Mouse (Mus musculus): Measurements from ENCODE around the gene Mrpl45. TPM values are rescaled to one million over a fixed set of nuclear protein-coding genes. Genes with fewer than 3 reads are reported as not detected.

The Mrpl45 gene
- polyA plus RNA-seq, 1 experiment from 2014 or later: 65.4 TPM

DNA sequence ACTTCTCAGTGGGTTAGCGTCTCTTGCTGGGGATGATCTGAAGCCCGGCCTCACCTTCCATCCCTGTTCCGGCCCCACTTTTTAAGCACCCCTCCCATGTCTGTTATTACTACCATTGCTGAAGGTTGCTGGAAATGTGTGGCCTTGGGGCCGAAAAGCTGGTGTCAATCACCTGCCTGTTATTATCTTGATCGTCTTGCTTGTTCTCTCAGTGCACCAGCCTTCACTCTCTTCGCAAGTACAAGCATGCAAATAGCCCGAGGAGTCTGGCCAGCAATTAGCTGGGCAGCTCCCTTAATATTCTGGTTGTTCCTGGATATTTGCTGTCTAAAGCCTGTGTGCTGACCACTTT is 48.1 kb downstream of the Mrpl45 start:
- under 1% methylated on average over 7 of the region's 7 CpGs for WGBS
- no peaks in the 10 kb centered on the region for H3K27me3 ChIP-seq (replicated peaks; ENCODE audit: control insufficient read depth, insufficient read depth, low read length)
- peak overlapping the region; percentile 83 for H3K4me2 ChIP-seq (ENCODE audit: low read depth, low read length)
- H3K27ac ChIP-seq (ENCODE audit: low read length): no peak overlapping the region
- ATAC-seq: no peak
- peak overlapping the region; percentile 95 for H3K9ac ChIP-seq (ENCODE audit: low read depth, low read length)
- H3K9me3 ChIP-seq (ENCODE audit: control insufficient read depth, low read length): no peaks in the 10 kb centered on the region
- peak overlapping the region; percentile 99 for H3K4me3 ChIP-seq (ENCODE audit: low read length)
- H3K36me3 ChIP-seq (ENCODE audit: control insufficient read depth, insufficient read depth, low read length): no peaks in the 10 kb centered on the region
- H3K4me1 ChIP-seq (ENCODE audit: control insufficient read depth, insufficient read depth, low read length): peaks cover 13% of the 10 kb centered on the region

DNA sequence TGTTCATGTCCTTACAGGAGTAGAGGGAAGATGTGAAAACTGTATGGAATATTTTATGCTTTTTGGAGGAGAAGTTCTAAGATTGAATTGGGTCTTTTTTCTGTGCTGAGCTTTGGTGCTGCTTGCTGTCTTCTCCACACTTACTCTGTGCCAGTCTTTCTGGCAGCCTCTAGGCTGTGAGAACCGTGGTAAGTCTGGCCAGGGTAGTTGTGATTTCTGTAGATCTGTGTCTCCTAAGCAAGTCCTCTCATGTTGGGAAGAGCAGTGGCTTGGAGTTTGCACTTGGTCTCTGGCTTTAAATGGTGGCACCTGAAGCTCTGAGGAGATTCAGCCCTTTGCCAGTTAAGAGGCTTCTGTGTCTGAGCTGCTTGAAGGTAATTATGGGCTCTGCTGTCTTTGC is 50.0 kb downstream of the Mrpl45 start:
- Histone ChIP-seq H3K27me3 (replicated peaks; ENCODE audit: control insufficient read depth, insufficient read depth, low read length) (no peaks in the 10 kb centered on the region), H3K4me1 (ENCODE audit: control insufficient read depth, insufficient read depth, low read length) (peaks cover 13% of the 10 kb centered on the region), H3K4me3 (ENCODE audit: low read length) (no peak overlapping the region), H3K27ac (ENCODE audit: low read length) (no peak overlapping the region), H3K36me3 (ENCODE audit: control insufficient read depth, insufficient read depth, low read length) (no peaks in the 10 kb centered on the region), H3K4me2 (ENCODE audit: low read depth, low read length) (no peak overlapping the region), H3K9ac (ENCODE audit: low read depth, low read length) (no peak overlapping the region), H3K9me3 (ENCODE audit: control insufficient read depth, low read length) (no peaks in the 10 kb centered on the region)
- 57% methylated on average over 1 of the region's 1 CpGs for WGBS
- no peak for ATAC-seq

DNA sequence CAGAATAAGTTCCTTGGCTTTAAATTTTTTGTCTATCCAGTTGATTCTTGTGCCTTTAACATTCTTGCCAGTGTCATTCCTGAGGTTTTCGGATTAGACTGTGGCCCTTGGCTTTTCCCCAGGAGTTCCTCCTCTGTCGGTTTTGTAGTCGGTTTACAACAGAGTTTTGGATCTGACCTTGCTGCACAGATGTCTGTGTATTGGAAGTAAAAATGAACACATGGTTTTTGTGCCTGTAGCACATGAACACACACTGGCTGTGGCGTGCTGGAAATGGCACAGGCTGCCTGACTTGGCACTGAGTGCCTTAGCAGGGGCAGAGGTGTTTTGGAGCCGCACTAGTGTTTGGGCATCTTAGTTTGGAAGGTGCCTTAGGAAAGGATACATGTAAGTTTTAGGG is 53.0 kb downstream of the Mrpl45 start:
- H3K27me3 ChIP-seq (replicated peaks; ENCODE audit: control insufficient read depth, insufficient read depth, low read length): no peaks in the 10 kb centered on the region
- no peak for ATAC-seq

DNA sequence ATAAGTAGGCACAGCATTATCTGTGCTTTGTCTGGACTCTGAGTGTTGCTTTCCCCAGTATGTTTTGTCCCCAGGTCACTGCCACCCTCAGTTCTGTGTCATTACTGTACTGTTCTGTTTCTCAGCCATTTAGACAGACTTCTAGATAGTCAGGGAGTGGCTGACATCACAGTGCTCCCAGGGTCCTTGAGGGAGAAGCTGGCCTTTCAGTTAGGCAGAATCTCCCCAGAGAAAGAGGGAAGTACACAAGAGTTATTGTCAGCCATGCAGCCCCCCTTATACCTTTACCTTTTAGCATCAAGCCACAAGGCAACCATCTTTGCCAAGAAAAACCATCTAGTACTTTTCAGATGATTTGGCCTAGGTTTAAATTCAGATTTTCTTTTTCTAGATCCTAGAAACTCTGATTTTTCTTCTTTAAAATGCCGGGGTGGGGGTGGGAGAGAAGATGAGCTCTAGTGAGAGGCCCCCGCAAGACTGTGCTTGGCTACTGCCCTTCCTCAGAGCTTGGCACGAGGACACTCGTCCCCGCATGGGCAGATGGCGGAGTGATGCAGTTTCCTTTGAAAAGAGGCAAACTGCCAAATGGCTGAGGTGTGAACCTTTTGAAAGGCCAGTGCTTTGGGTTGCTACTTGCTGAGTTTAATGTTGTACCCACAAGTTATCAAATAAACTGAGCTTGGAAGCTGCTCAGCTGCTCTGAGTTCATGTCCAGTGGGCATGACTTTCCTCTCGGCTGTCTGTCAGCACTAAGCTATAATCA is 55.0 kb downstream of the Mrpl45 start:
- H3K9me3 ChIP-seq (ENCODE audit: control insufficient read depth, low read length): no peaks in the 10 kb centered on the region
- no peaks in the 10 kb centered on the region for H3K27me3 ChIP-seq (replicated peaks; ENCODE audit: control insufficient read depth, insufficient read depth, low read length)
- H3K4me3 ChIP-seq (ENCODE audit: low read length): no peak overlapping the region
- no peak overlapping the region for H3K4me2 ChIP-seq (ENCODE audit: low read depth, low read length)
- WGBS: 69% methylated on average over 7 of the region's 7 CpGs
- H3K36me3 ChIP-seq (ENCODE audit: control insufficient read depth, insufficient read depth, low read length): 0 out of 2 replicates have a peak, but pooled peaks cover 3% of the 10 kb centered on the region
- no peak overlapping the region for H3K9ac ChIP-seq (ENCODE audit: low read depth, low read length)
- ATAC-seq: no peak
- no peak overlapping the region for H3K27ac ChIP-seq (ENCODE audit: low read length)
- no peaks in the 10 kb centered on the region; the same call in 1 of the 2 replicates for H3K4me1 ChIP-seq (ENCODE audit: control insufficient read depth, insufficient read depth, low read length)

More for the DNA sequence above, 53.0 kb downstream of the Mrpl45 start:
- Histone ChIP-seq H3K4me3 (ENCODE audit: low read length) (no peak overlapping the region), H3K9ac (ENCODE audit: low read depth, low read length) (no peak overlapping the region), H3K36me3 (ENCODE audit: control insufficient read depth, insufficient read depth, low read length) (no peaks in the 10 kb centered on the region), H3K4me2 (ENCODE audit: low read depth, low read length) (no peak overlapping the region), H3K27ac (ENCODE audit: low read length) (no peak overlapping the region), H3K9me3 (ENCODE audit: control insufficient read depth, low read length) (no peaks in the 10 kb centered on the region), H3K4me1 (ENCODE audit: control insufficient read depth, insufficient read depth, low read length) (peaks cover 13% of the 10 kb centered on the region; the same call in 1 of the 2 replicates)
- 85% methylated on average over 5 of the region's 5 CpGs for WGBS

DNA sequence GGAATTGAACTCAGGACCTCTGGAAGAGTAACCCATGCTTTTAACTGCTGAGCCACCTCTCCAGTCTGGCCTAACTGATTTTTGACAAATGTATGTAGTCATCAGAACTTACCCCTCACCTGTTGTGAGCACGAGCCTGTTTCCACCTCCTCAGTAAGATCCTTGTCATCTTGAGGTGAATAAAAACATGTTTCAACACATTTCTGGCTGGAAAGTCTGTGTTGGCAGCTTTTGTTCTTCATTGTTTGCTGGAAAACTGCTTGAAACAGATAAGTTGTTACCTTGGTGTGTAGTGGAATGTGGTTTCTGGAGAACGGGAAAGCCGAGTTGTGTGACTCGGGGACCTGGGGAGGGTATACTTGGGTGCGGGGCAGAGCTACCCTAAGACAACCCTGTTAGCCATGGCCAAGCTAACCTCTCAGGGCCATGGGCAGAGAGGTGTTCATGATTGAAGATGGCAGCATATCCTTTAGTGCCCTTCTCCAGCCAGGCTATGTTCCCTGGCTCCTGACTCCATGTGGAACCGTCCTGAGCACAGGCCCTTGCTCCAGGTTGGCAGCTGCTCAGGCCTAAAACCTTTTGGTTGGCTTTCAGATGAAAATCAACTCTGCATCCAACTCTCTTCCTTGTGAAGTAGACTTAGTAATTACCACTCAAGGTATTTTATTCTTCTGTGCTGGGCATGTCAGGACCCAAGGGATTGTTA is 56.8 kb downstream of the Mrpl45 start:
- 87% methylated on average over 6 of the region's 6 CpGs for WGBS
- Histone ChIP-seq H3K9me3 (ENCODE audit: control insufficient read depth, low read length) (no peaks in the 10 kb centered on the region), H3K9ac (ENCODE audit: low read depth, low read length) (no peak overlapping the region), H3K27me3 (replicated peaks; ENCODE audit: control insufficient read depth, insufficient read depth, low read length) (no peaks in the 10 kb centered on the region), H3K27ac (ENCODE audit: low read length) (no peak overlapping the region), H3K4me2 (ENCODE audit: low read depth, low read length) (no peak overlapping the region), H3K4me3 (ENCODE audit: low read length) (no peak overlapping the region), H3K4me1 (ENCODE audit: control insufficient read depth, insufficient read depth, low read length) (peaks cover 3% of the 10 kb centered on the region; the same call in 1 of the 2 replicates), H3K36me3 (ENCODE audit: control insufficient read depth, insufficient read depth, low read length) (0 out of 2 replicates have a peak, but pooled peaks cover 3% of the 10 kb centered on the region)
- ATAC-seq: no peak

DNA sequence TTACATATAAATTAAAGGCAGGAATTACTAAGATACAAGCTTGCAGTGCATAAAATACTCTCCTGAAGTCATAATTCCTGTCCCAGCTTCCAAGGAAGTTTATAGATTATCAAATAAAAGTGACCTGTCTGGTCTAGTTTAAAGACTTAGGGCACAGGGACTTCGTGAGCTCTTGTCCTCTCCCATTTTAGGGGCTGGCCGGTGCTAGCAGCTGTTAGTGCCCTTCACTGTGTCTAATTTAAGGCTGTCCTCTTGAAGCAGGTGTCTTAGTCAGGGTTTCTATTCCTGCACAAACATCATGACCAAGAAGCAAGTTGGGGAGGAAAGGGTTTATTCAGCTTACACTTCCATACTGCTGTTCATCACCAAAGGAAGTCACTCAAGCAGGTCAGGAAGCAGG is 57.9 kb downstream of the Mrpl45 start:
- Histone ChIP-seq H3K4me1 (ENCODE audit: control insufficient read depth, insufficient read depth, low read length) (peaks cover 3% of the 10 kb centered on the region; the same call in 1 of the 2 replicates), H3K9ac (ENCODE audit: low read depth, low read length) (no peak overlapping the region), H3K4me3 (ENCODE audit: low read length) (no peak overlapping the region), H3K27me3 (replicated peaks; ENCODE audit: control insufficient read depth, insufficient read depth, low read length) (no peaks in the 10 kb centered on the region), H3K4me2 (ENCODE audit: low read depth, low read length) (no peak overlapping the region), H3K9me3 (ENCODE audit: control insufficient read depth, low read length) (no peaks in the 10 kb centered on the region), H3K36me3 (ENCODE audit: control insufficient read depth, insufficient read depth, low read length) (peaks cover 6% of the 10 kb centered on the region; the same call in 1 of the 2 replicates), H3K27ac (ENCODE audit: low read length) (no peak overlapping the region)
- WGBS: 85% methylated on average over 2 of the region's 2 CpGs
- ATAC-seq: no peak

Other genes with a start within 250 kb of the Mrpl45 start
- 0.17 and 0.27 TPM in 2 replicates for gene Tbx21, start 200.4 kb upstream of the Mrpl45 start, polyA plus RNA-seq (2015; fragmentation: Nextera tagmentation; extraction: Ambion mirVana)
- gene Tbkbp1, start 164.2 kb upstream of the Mrpl45 start, polyA plus RNA-seq (2015; fragmentation: Nextera tagmentation; extraction: Ambion mirVana): 2.0 TPM in 2 replicates
- gene Kpnb1, start 127.8 kb upstream of the Mrpl45 start, polyA plus RNA-seq (2015; fragmentation: Nextera tagmentation; extraction: Ambion mirVana): 31.9 and 36.3 TPM in 2 replicates
- 95.7 and 101 TPM in 2 replicates for gene Npepps, start 35.1 kb upstream of the Mrpl45 start, polyA plus RNA-seq (2015; fragmentation: Nextera tagmentation; extraction: Ambion mirVana)
- 0.11 and 0.13 TPM in 2 replicates for gene Gpr179, start 36.4 kb downstream of the Mrpl45 start, polyA plus RNA-seq (2015; fragmentation: Nextera tagmentation; extraction: Ambion mirVana)
- 1.8 and 2.1 TPM in 2 replicates for gene Socs7, start 46.8 kb downstream of the Mrpl45 start, polyA plus RNA-seq (2015; fragmentation: Nextera tagmentation; extraction: Ambion mirVana)
- gene Arhgap23, start 99.8 kb downstream of the Mrpl45 start, polyA plus RNA-seq (2015; fragmentation: Nextera tagmentation; extraction: Ambion mirVana): 2.7 and 3.0 TPM in 2 replicates
- 0.18 and 0.45 TPM in 2 replicates for gene 4933428G20Rik, start 184.6 kb downstream of the Mrpl45 start, polyA plus RNA-seq (2015; fragmentation: Nextera tagmentation; extraction: Ambion mirVana)